Mouse (Mus musculus) heart, embryonic 16.5 days (tissue): ENCODE data around the gene Ptpa. TPM values are rescaled to one million over a fixed set of nuclear protein-coding genes. Genes with fewer than 3 reads are reported as not detected.
A peak's percentile ranks its signal among the peaks of the same experiment; 100 is the strongest.

Experiments used
- ATAC-seq: fragments of 200-750 bp; cut with Nextera tagmentation; replicated peaks from 2 replicates; pipeline ENCODE4 v1.8.0; 2017; ENCODE audit warnings: moderate number of reproducible peaks; ENCODE audit not compliant: insufficient read depth, low FRiP score; ENCODE audit errors: extremely low read depth
- H3K27ac ChIP-seq: fragments of 300-500 bp; sonication (generic); 2 replicates; pipeline ENCODE4 v1.5.1; 2014; ENCODE audit warnings: mild to moderate bottlenecking, low read length, control low read depth, moderate library complexity
- H3K27me3 ChIP-seq: fragments of 300-500 bp; sonication (generic); 2 replicates; pipeline ENCODE4 v1.6.1; 2014; ENCODE audit warnings: low read length, mixed read lengths; ENCODE audit not compliant: control insufficient read depth, insufficient read depth
- H3K36me3 ChIP-seq: fragments of 300-500 bp; sonication (generic); 2 replicates; pipeline ENCODE4 v1.6.1; 2014; ENCODE audit not compliant: control insufficient read depth, insufficient read depth
- H3K4me1 ChIP-seq: fragments of 300-500 bp; sonication (generic); 2 replicates; pipeline ENCODE4 v1.6.1; 2014; ENCODE audit warnings: low read length, mixed read lengths; ENCODE audit not compliant: control insufficient read depth, insufficient read depth
- H3K4me2 ChIP-seq: fragments of 300-500 bp; sonication (generic); 2 replicates; pipeline ENCODE4 v1.6.1; 2014; ENCODE audit warnings: low read depth, mild to moderate bottlenecking, control low read depth, low read length
- H3K4me3 ChIP-seq: fragments of 300-500 bp; sonication (generic); 2 replicates; pipeline ENCODE4 v1.5.1; 2014; ENCODE audit warnings: mild to moderate bottlenecking, control low read depth, low read length
- H3K9ac ChIP-seq: fragments of 300-500 bp; sonication (generic); 2 replicates; pipeline ENCODE4 v1.6.1; 2014; ENCODE audit warnings: low read length, control low read depth
- H3K9me3 ChIP-seq: fragments of 300-500 bp; sonication (generic); replicated peaks from 2 replicates; pipeline ENCODE4 v1.6.1; 2016; ENCODE audit warnings: low read length; ENCODE audit not compliant: control insufficient read depth
- WGBS: fragments of 180-500 bp; shearing (Covaris S2); extraction: QIAGEN DNeasy Blood & Tissue Kit; methylation state at CpG from one replicate; pipeline ENCODE4 v1.1.7; 2014; 5-methylcytosine and 5-hydroxymethylcytosine counted together
- polyA plus RNA-seq: library from polyadenylated mRNA; unstranded; fragments of >200 nt; fragmentation: Nextera tagmentation; extraction: Ambion mirVana; gene quantifications from 2 replicates; pipeline ENCODE4 v1.2.1, GENCODE M21; 2015

Gene Ptpa
- polyA plus RNA-seq, 1 experiment from 2014 or later, result 126 TPM

DNA sequence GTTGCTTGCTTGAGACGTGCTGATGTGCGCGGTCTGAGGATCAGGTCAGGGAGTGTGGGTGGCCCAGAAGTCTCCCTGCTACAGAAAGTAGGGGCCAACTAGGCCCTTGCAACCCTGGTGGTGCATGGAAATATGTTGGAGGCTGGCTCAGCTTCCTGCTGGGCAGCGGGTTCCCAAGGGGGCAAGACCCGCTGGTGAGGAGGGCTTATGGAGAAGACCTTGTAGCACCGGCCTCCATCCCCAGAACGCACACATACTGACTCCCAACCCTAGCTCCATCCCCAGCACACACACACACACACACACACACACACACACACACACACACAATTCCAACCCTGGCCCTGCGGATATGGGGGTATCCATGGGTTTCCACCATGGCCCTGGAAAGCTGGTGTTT lies 55.2 kb downstream of the Ptpa start:
- Histone ChIP-seq H3K27ac (peak overlapping the region; percentile 90), H3K9ac (peak overlapping the region; percentile 93), H3K9me3 (no peaks in the 10 kb centered on the region), H3K27me3 (peaks cover 2% of the 10 kb centered on the region; the same call in 1 of the 2 replicates), H3K36me3 (no peaks in the 10 kb centered on the region), H3K4me1 (peaks cover 21% of the 10 kb centered on the region), H3K4me3 (peak overlapping the region; percentile 68), H3K4me2 (peak overlapping the region; percentile 99)
- ATAC-seq, result no peak
- WGBS, result 25% methylated on average over 8 of the region's 8 CpGs

DNA sequence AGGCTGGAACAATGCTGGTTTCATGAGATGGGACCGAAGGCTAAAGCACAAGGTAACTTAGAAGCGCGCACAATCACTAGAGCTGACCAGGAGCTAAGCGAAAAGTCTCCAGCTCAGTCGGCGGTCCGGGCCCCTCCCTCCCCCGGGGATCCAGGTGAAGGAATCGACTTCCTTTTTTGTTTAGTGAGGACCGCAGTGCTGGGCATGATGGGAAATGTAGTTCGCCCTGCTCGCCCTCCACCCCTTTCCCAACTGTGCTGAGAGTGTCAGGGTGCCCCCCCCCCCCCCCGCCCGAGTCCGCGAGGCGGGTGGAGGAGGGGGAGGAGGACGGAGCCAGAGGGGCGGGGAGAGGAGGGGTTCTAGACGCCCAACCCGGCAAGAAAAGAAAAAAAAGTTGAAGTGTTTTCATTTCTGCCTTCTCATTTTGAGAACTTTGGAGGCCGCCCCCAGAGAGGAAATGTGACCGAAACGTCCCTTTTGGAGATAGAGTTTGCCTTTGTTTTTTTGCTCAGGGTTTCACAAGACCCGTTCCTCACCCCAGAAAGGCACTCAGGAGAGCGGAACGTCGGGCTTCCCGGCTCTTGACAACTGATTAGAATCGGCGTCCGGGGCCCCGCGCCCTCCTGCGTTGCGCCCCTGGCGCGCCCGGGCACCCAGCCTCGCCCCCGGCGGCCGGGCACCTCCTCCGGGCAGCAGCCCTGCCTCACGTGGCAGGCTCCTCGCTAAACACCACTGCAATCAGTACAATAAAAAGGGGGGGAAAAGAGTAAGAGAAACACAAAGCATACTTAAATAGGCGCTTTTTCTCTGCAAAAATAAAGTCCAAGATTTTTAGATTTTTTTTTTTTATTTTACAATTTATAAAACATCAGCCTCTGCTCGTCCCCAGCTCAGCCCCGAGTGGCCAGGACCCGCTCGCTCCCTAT lies 56.2 kb downstream of the Ptpa start:
- Histone ChIP-seq H3K9me3 (no peaks in the 10 kb centered on the region), H3K4me2 (peak overlapping the region; percentile 99), H3K4me1 (peaks cover 16% of the 10 kb centered on the region), H3K27ac (peak overlapping the region; percentile 90), H3K36me3 (no peaks in the 10 kb centered on the region), H3K9ac (peak overlapping the region; percentile 93), H3K27me3 (peaks cover 2% of the 10 kb centered on the region; the same call in 1 of the 2 replicates), H3K4me3 (peak overlapping the region; percentile 68)
- peak; percentile 50 for ATAC-seq
- WGBS, result under 1% methylated on average over 46 of the region's 51 CpGs

DNA sequence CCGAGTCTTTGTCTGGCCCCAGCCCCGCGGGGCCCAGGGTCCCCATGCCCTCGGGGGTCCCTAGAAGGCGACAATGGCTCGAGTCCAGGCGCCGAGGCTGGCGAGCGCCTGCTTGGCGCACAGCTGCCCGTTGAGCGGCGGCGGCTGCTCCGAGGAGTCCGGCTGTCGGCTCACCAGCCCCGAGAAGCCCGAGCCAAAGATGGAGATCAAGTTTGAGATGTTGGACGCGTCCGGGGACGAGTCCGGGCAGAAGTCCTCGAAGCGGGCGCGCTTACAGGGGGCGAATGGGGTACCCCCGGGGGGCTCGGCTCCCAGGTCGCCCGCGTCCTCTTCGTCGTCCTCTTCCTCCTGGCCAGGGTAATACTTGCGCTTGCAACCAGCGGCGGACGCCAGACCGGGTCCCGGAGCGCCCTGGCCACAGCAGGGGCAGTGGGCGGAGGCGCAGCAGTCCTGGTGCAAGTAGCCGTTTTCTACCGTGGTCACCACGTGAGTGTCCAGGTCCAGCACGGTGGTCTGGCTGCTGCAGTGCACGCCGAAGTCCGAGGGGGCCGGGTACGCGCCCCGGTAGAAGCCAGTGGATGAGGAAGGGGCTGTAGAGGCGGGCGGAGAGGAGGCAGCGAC lies 57.0 kb downstream of the Ptpa start:
- no peak for ATAC-seq
- H3K27me3 ChIP-seq, result peaks cover 2% of the 10 kb centered on the region; the same call in 1 of the 2 replicates
- no peaks in the 10 kb centered on the region for H3K9me3 ChIP-seq
- under 1% methylated on average over 60 of the region's 60 CpGs for WGBS
- H3K9ac ChIP-seq, result peak overlapping the region; percentile 93
- peak overlapping the region; percentile 99 for H3K4me2 ChIP-seq
- H3K4me3 ChIP-seq, result peak overlapping the region; percentile 68
- H3K27ac ChIP-seq, result peak overlapping the region; percentile 90
- H3K4me1 ChIP-seq, result peaks cover 13% of the 10 kb centered on the region
- H3K36me3 ChIP-seq, result no peaks in the 10 kb centered on the region

DNA sequence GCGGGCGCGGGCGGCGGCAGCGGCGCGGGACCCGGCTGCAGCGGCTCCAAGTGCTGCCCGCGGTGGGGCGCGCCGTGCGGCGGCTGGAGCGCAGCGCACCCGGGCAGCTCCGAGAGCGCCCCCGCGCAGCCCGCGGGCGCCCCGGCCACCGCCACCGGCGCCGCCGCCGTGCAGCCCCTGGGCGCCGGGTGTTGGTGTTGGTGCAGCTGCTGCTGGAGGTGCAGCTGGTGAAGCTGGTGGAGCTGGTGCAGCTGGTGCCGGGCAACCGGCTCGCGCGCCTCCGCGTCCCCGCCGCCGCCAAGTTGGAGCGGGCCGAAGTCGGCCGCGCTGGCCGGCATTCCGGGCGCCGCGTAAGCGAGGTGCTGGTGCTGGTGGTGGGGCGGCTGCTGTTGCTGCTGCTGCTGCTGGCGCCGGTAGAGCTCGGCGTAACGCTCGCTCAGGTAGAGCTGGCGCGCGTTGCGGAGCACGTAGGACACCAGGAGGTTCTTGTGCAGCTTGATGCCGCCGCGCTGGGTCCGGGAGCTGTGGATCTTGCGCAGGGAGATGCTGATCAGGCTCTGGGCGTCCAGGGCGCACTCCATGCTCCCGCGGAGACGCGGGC lies 57.7 kb downstream of the Ptpa start:
- H3K9ac ChIP-seq, result peak overlapping the region; percentile 93
- H3K27ac ChIP-seq, result peak overlapping the region; percentile 90
- H3K9me3 ChIP-seq, result no peaks in the 10 kb centered on the region
- peaks cover 2% of the 10 kb centered on the region; the same call in 1 of the 2 replicates for H3K27me3 ChIP-seq
- under 1% methylated on average over 68 of the region's 80 CpGs for WGBS
- peak overlapping the region; percentile 99 for H3K4me2 ChIP-seq
- H3K4me1 ChIP-seq, result peaks cover 13% of the 10 kb centered on the region
- peak overlapping the region; percentile 68 for H3K4me3 ChIP-seq
- no peaks in the 10 kb centered on the region for H3K36me3 ChIP-seq
- peak; percentile 8; the same call in 1 of the 2 replicates for ATAC-seq

DNA sequence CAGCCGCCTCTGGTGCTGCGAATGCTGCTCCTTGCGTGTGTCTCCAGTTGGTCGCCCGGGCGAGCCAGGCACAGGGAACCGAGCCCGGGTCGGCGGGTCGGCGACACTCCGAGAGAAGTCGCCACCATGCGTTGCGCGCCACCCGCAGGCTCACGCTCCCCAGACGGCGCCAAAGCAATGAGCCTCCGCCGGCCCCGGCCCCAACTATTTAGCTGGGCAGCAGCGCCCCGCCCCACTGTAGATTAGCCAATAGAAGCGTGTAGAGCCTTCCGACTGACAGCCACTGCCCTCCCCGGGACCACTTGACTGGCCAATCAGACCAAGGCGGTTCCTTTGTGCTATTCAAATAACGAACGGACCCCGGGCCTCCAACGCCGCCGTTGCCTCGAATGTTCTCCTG lies 58.2 kb downstream of the Ptpa start, which contains the start of gene Ier5l:
Gene Ier5l, minus strand, starts transcription at position 181 of the 400 bp plus-strand sequence.
- under 1% methylated on average over 37 of the region's 37 CpGs for WGBS
- H3K27ac ChIP-seq, result peak within 1 kb of the TSS; percentile 90
- peak within 1 kb of the TSS; percentile 93 for H3K9ac ChIP-seq
- H3K9me3 ChIP-seq, result no peaks in the 10 kb centered on the region
- H3K4me2 ChIP-seq, result peak within 1 kb of the TSS; percentile 99
- H3K4me1 ChIP-seq, result peaks cover 13% of the 10 kb centered on the region
- H3K4me3 ChIP-seq, result peak within 1 kb of the TSS; percentile 68
- ATAC-seq, result peak; percentile 86
- peaks cover 2% of the 10 kb centered on the region; the same call in 1 of the 2 replicates for H3K27me3 ChIP-seq
- H3K36me3 ChIP-seq, result no peaks in the 10 kb centered on the region

DNA sequence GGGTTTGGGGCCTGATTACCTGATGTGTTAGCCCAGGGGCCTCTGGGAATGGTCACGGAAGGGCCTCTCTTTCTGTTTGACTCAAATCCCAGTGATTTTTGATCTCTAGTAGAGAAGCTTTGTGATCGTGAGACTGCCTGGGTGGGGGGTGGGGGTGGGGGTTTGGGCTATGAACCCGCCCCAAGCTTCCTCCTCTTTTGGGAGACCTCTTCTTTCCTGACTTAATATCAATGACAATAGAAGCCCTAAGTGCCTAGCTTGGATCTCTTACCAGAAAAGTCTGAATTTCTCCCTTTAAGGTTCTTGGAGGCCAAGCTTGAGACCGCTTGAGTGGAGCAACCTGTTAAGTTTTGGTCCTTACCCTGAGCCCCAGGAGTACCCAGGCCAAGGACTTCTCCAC lies 58.9 kb downstream of the Ptpa start:
- no peak overlapping the region for H3K27ac ChIP-seq
- H3K36me3 ChIP-seq, result no peaks in the 10 kb centered on the region
- no peak for ATAC-seq
- peak overlapping the region; percentile 68 for H3K4me3 ChIP-seq
- peak overlapping the region; percentile 99 for H3K4me2 ChIP-seq
- H3K9ac ChIP-seq, result peak overlapping the region; percentile 66
- H3K9me3 ChIP-seq, result no peaks in the 10 kb centered on the region
- peaks cover 13% of the 10 kb centered on the region for H3K4me1 ChIP-seq
- peaks cover 2% of the 10 kb centered on the region; the same call in 1 of the 2 replicates for H3K27me3 ChIP-seq
- 43% methylated on average over 4 of the region's 4 CpGs for WGBS

DNA sequence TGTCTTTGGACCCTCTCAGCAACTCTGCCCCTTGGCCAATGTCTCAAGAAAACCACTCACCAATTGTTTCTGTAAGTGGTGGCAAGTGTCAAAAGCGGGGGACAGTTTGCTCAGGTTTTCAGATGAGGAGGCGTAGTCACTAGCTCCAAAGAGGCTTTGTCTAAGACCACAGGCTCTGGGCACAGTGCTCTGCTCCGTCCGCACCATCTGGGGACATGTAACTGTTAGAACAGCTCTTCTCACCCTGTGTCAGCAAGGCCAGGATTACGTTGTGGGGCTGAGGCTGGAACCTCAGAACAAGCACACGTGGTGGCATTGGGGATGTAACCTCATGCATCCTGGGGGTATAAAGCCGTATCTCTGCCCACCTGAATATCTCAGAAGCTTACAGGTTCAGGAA lies 59.6 kb downstream of the Ptpa start:
- Histone ChIP-seq H3K4me2 (no peak overlapping the region), H3K27me3 (peaks cover 2% of the 10 kb centered on the region; the same call in 1 of the 2 replicates), H3K9me3 (no peaks in the 10 kb centered on the region), H3K4me3 (no peak overlapping the region), H3K9ac (no peak overlapping the region), H3K36me3 (no peaks in the 10 kb centered on the region), H3K27ac (no peak overlapping the region), H3K4me1 (peaks cover 13% of the 10 kb centered on the region)
- ATAC-seq, result no peak
- WGBS, result 87% methylated on average over 7 of the region's 7 CpGs

DNA sequence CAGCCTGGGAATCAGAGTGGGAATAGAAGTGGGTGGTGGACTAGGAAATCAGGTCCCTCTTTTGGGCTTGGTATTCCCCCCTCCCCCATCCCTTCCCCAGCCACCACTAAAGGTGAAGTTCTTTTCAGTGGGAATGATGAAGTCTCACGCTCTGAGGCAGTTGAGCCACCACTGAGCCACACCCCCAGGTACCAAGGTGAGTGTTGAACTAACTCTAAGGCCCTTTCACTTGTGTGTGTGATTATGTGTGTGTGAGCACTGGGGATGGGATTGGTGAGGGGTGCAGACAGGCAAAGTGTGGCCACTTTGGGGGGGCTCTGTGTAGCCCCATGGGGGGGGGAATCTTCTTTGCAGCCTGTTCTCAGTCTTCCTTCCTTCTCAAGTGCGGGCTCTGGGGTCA lies 60.4 kb downstream of the Ptpa start:
- 84% methylated on average over 2 of the region's 2 CpGs for WGBS

More for the DNA sequence above, 60.4 kb downstream of the Ptpa start:
- Histone ChIP-seq H3K27me3 (peaks cover 2% of the 10 kb centered on the region; the same call in 1 of the 2 replicates), H3K36me3 (no peaks in the 10 kb centered on the region), H3K4me3 (no peak overlapping the region), H3K9ac (no peak overlapping the region), H3K4me1 (peaks cover 9% of the 10 kb centered on the region), H3K4me2 (no peak overlapping the region), H3K9me3 (no peaks in the 10 kb centered on the region), H3K27ac (no peak overlapping the region)
- ATAC-seq, result no peak
